Mouse (Mus musculus) MEL (cell line): ENCODE measurements around the gene Prkg2.

ENCODE experiments used
- BHLHE40 ChIP-seq: IDR thresholded peaks from 2 replicates; pipeline ENCODE4 v1.6.1; 2012; ENCODE audit warnings: low read depth, mild to moderate bottlenecking, inconsistent platforms, low read length, improper control_type of control experiment, borderline replicate concordance
- CTCF ChIP-seq, 3 experiments: IDR thresholded peaks in 2 of 3; conservative IDR thresholded peaks in 1 of 3; 2 replicates each; pipeline ENCODE4 v1.5.1; 2011 to 2012; ENCODE audit warnings: low read length in 3 of 3, low read depth in 2 of 3, mild to moderate bottlenecking in 2 of 3, improper control_type of control experiment in 1 of 3, inconsistent platforms in 1 of 3, mixed read lengths in 1 of 3, moderate library complexity in 1 of 3; ENCODE audit not compliant: control insufficient read depth in 1 of 3, insufficient read depth in 1 of 3, poor library complexity in 1 of 3, severe bottlenecking in 1 of 3
- ELF1 ChIP-seq: IDR thresholded peaks from 2 replicates; pipeline ENCODE4 v1.6.1; 2014; ENCODE audit warnings: low read depth, mild to moderate bottlenecking, inconsistent platforms, low read length, improper control_type of control experiment, moderate library complexity
- EP300 ChIP-seq, 2 experiments: IDR thresholded peaks; 2 replicates each; pipeline ENCODE4 v1.6.1; 2011; ENCODE audit warnings: improper control_type of control experiment in 2 of 2, low read length in 2 of 2, low read depth in 1 of 2, mild to moderate bottlenecking in 1 of 2
- KAT2A ChIP-seq: conservative IDR thresholded peaks from 2 replicates; pipeline ENCODE4 v1.6.1; 2012; ENCODE audit warnings: low read depth, low read length, improper control_type of control experiment, inconsistent platforms
- MAFK ChIP-seq: IDR thresholded peaks from 2 replicates; pipeline ENCODE4 v1.6.1; 2011; ENCODE audit warnings: low read depth, mild to moderate bottlenecking, low read length, improper control_type of control experiment, borderline replicate concordance
- MYB ChIP-seq: IDR thresholded peaks from 2 replicates; pipeline ENCODE4 v1.6.1; 2011; ENCODE audit warnings: mild to moderate bottlenecking, low read depth, low read length, improper control_type of control experiment
- NRF1 ChIP-seq: IDR thresholded peaks from 2 replicates; pipeline ENCODE4 v1.6.1; 2014; ENCODE audit warnings: low read depth, mild to moderate bottlenecking, inconsistent platforms, low read length, improper control_type of control experiment, moderate library complexity; ENCODE audit not compliant: poor library complexity, insufficient read depth, severe bottlenecking
- SMC3 ChIP-seq: IDR thresholded peaks from 2 replicates; pipeline ENCODE4 v1.6.1; 2011; ENCODE audit warnings: low read depth, low read length, improper control_type of control experiment
- TCF12 ChIP-seq: IDR thresholded peaks from 2 replicates; pipeline ENCODE4 v1.6.1; 2014; ENCODE audit warnings: low read depth, mild to moderate bottlenecking, inconsistent platforms, low read length, improper control_type of control experiment, moderate library complexity

DNA sequence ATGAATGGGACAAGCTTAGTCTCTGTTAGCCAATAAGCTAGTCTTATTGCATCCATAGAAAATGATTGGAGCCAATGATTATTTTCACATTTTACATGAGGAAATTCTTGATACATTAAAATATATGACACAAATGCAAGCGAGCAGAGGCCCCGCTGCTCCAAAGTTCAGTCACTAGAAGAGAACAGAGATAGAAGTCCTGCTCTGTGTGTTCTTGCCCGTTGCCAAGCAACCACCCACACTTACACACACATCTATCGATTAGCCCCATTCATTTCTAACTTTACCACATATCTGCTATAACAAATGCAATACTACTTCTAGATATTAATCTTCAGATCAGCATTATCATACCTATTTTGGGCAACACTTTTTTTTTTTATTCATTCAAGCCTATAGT is 85.6 kb downstream of the Prkg2 start:
- TF ChIP-seq ELF1: no peak
- no peak for TF ChIP-seq MAFK
- no peak for TF ChIP-seq BHLHE40
- no peak for TF ChIP-seq SMC3
- TF ChIP-seq CTCF (IDR thresholded peaks at IDR 0.05 in 2 of 3, conservative IDR thresholded peaks at IDR 0.05 in 1 of 3; ENCODE audit: control insufficient read depth in 1 of 3, insufficient read depth in 1 of 3, low read depth in 2 of 3, low read length in 3 of 3, poor library complexity in 1 of 3, severe bottlenecking in 1 of 3): no peak
- no peak for TF ChIP-seq MYB
- no peak for TF ChIP-seq TCF12
- TF ChIP-seq KAT2A: no peak
- no peak for TF ChIP-seq NRF1
- TF ChIP-seq EP300 (IDR thresholded peaks at IDR 0.05; ENCODE audit: low read depth in 1 of 2, low read length in 2 of 2): no peak
